Mouse (Mus musculus): ENCODE measurements at regions not wholly inside any gene's neighbourhood (a gene's known extent, or its start where the extent isn't known, plus 50 kb on each side); places are given as distances from the start of the nearest gene placed in this dataset.

GRCm38 (mm10) chr10:110610336-110610735, 134.9 kb upstream of the E2f7 start:
- TF ChIP-seq CTCF (conservative IDR thresholded peaks at IDR 0.05; ENCODE audit: insufficient read depth, insufficient read length, low read depth, low read length), result no peak
- no peak for TF ChIP-seq POLR2A (IDR thresholded peaks at IDR 0.05; ENCODE audit: low read depth, low read length)

Data from kidney, adult 2 months (tissue).